8 mouse cellular contexts compared by ENCODE assay signal in genomic region chr19:53529455-53529704, GRCm38 (mm10). TPM values are rescaled to one million over a fixed set of nuclear protein-coding genes. Genes with fewer than 3 reads are reported as not detected.
DNase-seq lines count a peak whose midpoint lies in the region; ATAC-seq and TF ChIP-seq lines count a peak whose summit lies in the region.

No protein-coding gene starts in this region.

- 0% methylated on average over 31 of the region's 36 CpGs for WGBS in heart, embryonic 13.5 days
- 0% methylated on average over 34 of the region's 36 CpGs for WGBS in hindbrain, embryonic 14.5 days
- WGBS in midbrain, embryonic 15.5 days = 0% methylated on average over 36 of the region's 36 CpGs

- peaks cover 7% of the 10 kb centered on the region for H3K36me3 ChIP-seq in heart, embryonic 13.5 days
- H3K36me3 ChIP-seq in G1E (replicated peaks) = no peaks in the 10 kb centered on the region
- no peaks in the 10 kb centered on the region for H3K36me3 ChIP-seq in hindbrain, embryonic 14.5 days (replicated peaks; ENCODE audit: control insufficient read depth, insufficient read depth)
- H3K36me3 ChIP-seq in midbrain, embryonic 15.5 days (replicated peaks) = no peaks in the 10 kb centered on the region

- H3K4me3 ChIP-seq in heart, embryonic 13.5 days = peak overlapping the region; percentile 78
- peak overlapping the region; percentile 33; the same call in 1 of the 2 replicates for H3K4me3 ChIP-seq in G1E (ENCODE audit: low read depth, low read length)
- peak overlapping the region; percentile 51 for H3K4me3 ChIP-seq in hindbrain, embryonic 14.5 days (replicated peaks; ENCODE audit: low read length)
- peak overlapping the region; percentile 54 for H3K4me3 ChIP-seq in midbrain, embryonic 15.5 days

- H3K9ac ChIP-seq in heart, embryonic 13.5 days = peak overlapping the region; percentile 88
- H3K9ac ChIP-seq in hindbrain, embryonic 14.5 days = peak overlapping the region; percentile 55
- peak overlapping the region; percentile 50 for H3K9ac ChIP-seq in midbrain, embryonic 15.5 days

- TF ChIP-seq CTCF in G1E (IDR thresholded peaks at IDR 0.05; ENCODE audit: low read depth, low read length) = no peak

- H3K4me1 ChIP-seq in heart, embryonic 13.5 days = peaks cover 45% of the 10 kb centered on the region
- no peaks in the 10 kb centered on the region for H3K4me1 ChIP-seq in G1E (ENCODE audit: insufficient read depth, low read depth, low read length)
- 0 out of 2 replicates have a peak, but pooled peaks cover 8% of the 10 kb centered on the region for H3K4me1 ChIP-seq in hindbrain, embryonic 14.5 days (replicated peaks; ENCODE audit: control insufficient read depth, insufficient read depth, low read length)
- H3K4me1 ChIP-seq in midbrain, embryonic 15.5 days = peaks cover 21% of the 10 kb centered on the region

- no peaks in the 10 kb centered on the region for H3K9me3 ChIP-seq in heart, embryonic 13.5 days
- H3K9me3 ChIP-seq in G1E (replicated peaks) = peaks cover 39% of the 10 kb centered on the region
- no peaks in the 10 kb centered on the region for H3K9me3 ChIP-seq in hindbrain, embryonic 14.5 days (ENCODE audit: control insufficient read depth, low read length)
- no peaks in the 10 kb centered on the region for H3K9me3 ChIP-seq in midbrain, embryonic 15.5 days

- H3K27me3 ChIP-seq in heart, embryonic 13.5 days (replicated peaks) = no peaks in the 10 kb centered on the region
- H3K27me3 ChIP-seq in G1E (ENCODE audit: insufficient read depth, low read length) = no peaks in the 10 kb centered on the region
- H3K27me3 ChIP-seq in hindbrain, embryonic 14.5 days (ENCODE audit: control insufficient read depth, insufficient read depth, low read length) = peaks cover 26% of the 10 kb centered on the region
- peaks cover 32% of the 10 kb centered on the region for H3K27me3 ChIP-seq in midbrain, embryonic 15.5 days (replicated peaks)

- DNase-seq in heart, adult 18-20 months = no peak
- no peak for DNase-seq in G1E (ENCODE audit: low spot score)
- no peak for DNase-seq in hindbrain, embryonic 14.5 days (ENCODE audit: low spot score)
- no peak for DNase-seq in embryo, embryonic 10 days (ENCODE audit: low spot score)
- no peak for DNase-seq in right cerebral cortex, postnatal 36 days (ENCODE audit: low spot score in 2 of 2)
- DNase-seq in layer of hippocampus, postnatal 25 days (ENCODE audit: extremely low spot score in 1 of 2, low spot score in 1 of 2) = no peak

- peak overlapping the region; percentile 94 for H3K4me2 ChIP-seq in heart, embryonic 13.5 days
- H3K4me2 ChIP-seq in hindbrain, embryonic 14.5 days (replicated peaks) = peak overlapping the region; percentile 84
- peak overlapping the region; percentile 77 for H3K4me2 ChIP-seq in midbrain, embryonic 15.5 days

- peak overlapping the region; percentile 81 for H3K27ac ChIP-seq in heart, embryonic 13.5 days (replicated peaks)
- H3K27ac ChIP-seq in hindbrain, embryonic 14.5 days = no peak overlapping the region
- H3K27ac ChIP-seq in midbrain, embryonic 15.5 days = no peak overlapping the region

- ATAC-seq in heart, embryonic 13.5 days (ENCODE audit: extremely low read depth, insufficient number of reproducible peaks, low FRiP score, low TSS enrichment) = no peak; the same call in 1 of the 2 replicates
- ATAC-seq in G1E (ENCODE audit: extremely low read depth, insufficient number of reproducible peaks, low FRiP score, poor library complexity, severe bottlenecking) = no peak
- ATAC-seq in hindbrain, embryonic 14.5 days (ENCODE audit: low FRiP score) = no peak
- no peak for ATAC-seq in midbrain, embryonic 15.5 days (replicated peaks)

RNA-seq across cellular contexts. Expression of gene Dusp5, which starts 0.5 kb away (rescaled TPM):
- 7.8 and 8.0 TPM in 2 replicates for polyA plus RNA-seq in heart, embryonic 13.5 days (2015; fragmentation: Nextera tagmentation; extraction: Ambion mirVana)
- 1 to 10 TPM; 3.3 to 4.2 TPM for total RNA-seq in heart, adult 18-20 months (2021)
- total RNA-seq in G1E (2014; fragmentation: Nextera tagmentation) (not detected in 2 replicates), G1E (2017) (0.05 TPM in 1 of 2 replicates, not detected in the other)
- 0.03 TPM in 1 of 2 replicates, not detected in the other for polyA plus RNA-seq in G1E (2012)
- polyA plus RNA-seq in hindbrain, embryonic 14.5 days (2014; fragmentation: Nextera tagmentation; extraction: Ambion mirVana) = 3.0 and 4.6 TPM in 2 replicates
- 2.7 and 3.7 TPM in 2 replicates for polyA plus RNA-seq in midbrain, embryonic 15.5 days (2015; fragmentation: Nextera tagmentation; extraction: Ambion mirVana)
- 10 to 100 TPM; 19.6 to 23.9 TPM for total RNA-seq in layer of hippocampus, postnatal 25 days (2021)

RNA-seq across cellular contexts. Expression of gene Nutf2-ps1, which starts 59.5 kb away (rescaled TPM):
- 283 and 325 TPM in 2 replicates for polyA plus RNA-seq in heart, embryonic 13.5 days (2015; fragmentation: Nextera tagmentation; extraction: Ambion mirVana)
- total RNA-seq in heart, adult 18-20 months (2021) = 10 to 100 TPM; 61.0 to 86.5 TPM
- 133 and 225 TPM in 2 replicates for total RNA-seq in G1E (2014; fragmentation: Nextera tagmentation)
- total RNA-seq in G1E (2017) = 46.8 and 89.6 TPM in 2 replicates
- polyA plus RNA-seq in G1E (2012) = 191 and 224 TPM in 2 replicates
- 190 and 201 TPM in 2 replicates for polyA plus RNA-seq in hindbrain, embryonic 14.5 days (2014; fragmentation: Nextera tagmentation; extraction: Ambion mirVana)
- polyA plus RNA-seq in midbrain, embryonic 15.5 days (2015; fragmentation: Nextera tagmentation; extraction: Ambion mirVana) = 219 and 237 TPM in 2 replicates
- total RNA-seq in layer of hippocampus, postnatal 25 days (2021) = 10 to 100 TPM; 34.1 to 44.2 TPM
